Mouse (Mus musculus): ENCODE measurements at regions not wholly inside any gene's neighbourhood (a gene's known extent, or its start where the extent isn't known, plus 50 kb on each side); places are given as distances from the start of the nearest gene placed in this dataset.

DNA sequence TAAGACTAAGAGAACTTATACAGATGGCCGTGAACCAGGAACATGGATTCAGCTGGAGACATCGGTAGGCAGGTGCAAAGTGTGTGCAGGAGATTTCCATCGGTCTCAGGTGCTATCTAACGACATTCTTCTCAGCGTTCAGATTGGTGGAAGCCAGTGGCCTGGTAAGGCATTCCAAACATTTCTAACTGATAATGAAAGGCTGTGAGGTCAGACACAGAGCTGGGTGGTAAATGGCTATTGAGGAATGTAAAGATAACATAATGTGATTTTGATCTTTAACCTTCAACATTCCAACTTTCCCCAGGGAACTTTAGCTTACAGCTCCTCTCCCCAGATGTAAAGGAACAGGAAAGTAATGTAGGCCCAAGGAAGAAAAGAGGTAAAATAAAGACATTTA, 151.2 kb upstream of the Xylt1 start:
- DNase-seq (ENCODE audit: extremely low read depth, low read depth, low spot score) = no peak

DNA sequence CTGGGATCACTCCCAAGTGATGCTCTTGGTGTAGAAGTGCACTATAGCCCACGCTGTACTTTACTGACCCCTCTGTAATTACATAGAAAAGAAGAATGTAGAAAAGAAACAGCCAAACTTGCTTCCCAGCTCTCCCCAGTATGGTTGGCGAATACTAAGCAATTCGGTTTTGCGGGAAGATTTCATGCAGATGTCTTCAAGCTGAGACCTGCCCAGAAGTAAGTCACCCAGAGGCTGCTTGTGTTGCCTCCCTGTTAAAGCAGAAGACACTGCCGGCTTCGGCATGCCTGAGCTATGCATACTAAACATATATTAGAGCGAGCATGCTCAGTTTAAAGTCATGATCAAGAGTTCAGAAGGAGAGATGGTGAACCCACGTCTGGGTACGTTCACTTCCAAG, 124.0 kb upstream of the Xylt1 start:
- peak; percentile 19 for DNase-seq (ENCODE audit: extremely low read depth, low read depth, low spot score)

DNA sequence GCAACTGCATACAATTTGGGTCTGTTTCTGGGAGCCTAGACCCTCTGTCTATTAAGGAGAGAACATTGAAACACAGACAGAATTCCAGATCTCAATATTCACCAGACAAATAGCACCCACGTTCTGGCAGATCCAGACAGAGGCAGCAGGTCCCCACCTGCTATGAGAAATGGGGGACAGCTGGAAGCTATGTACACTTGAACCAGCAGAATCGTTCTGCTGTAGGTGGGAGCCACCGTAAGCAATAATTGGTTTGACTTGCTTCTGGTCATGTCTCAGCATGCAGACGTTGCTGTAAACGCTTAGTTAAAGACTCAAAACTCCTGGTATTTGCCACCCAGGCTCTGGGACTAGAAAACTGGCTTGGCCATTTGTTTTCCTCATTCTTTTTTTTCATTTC, 122.2 kb upstream of the Xylt1 start:
- DNase-seq (ENCODE audit: extremely low read depth, low read depth, low spot score) = no peak

GRCm38 (mm10) chr7:117259151-117259550, 121.6 kb upstream of the Xylt1 start:
- DNase-seq (ENCODE audit: extremely low read depth, low read depth, low spot score) = no peak

GRCm38 (mm10) chr7:117259674-117260294, 121.0 kb upstream of the Xylt1 start:
- DNase-seq (ENCODE audit: extremely low read depth, low read depth, low spot score) = no peak

DNA sequence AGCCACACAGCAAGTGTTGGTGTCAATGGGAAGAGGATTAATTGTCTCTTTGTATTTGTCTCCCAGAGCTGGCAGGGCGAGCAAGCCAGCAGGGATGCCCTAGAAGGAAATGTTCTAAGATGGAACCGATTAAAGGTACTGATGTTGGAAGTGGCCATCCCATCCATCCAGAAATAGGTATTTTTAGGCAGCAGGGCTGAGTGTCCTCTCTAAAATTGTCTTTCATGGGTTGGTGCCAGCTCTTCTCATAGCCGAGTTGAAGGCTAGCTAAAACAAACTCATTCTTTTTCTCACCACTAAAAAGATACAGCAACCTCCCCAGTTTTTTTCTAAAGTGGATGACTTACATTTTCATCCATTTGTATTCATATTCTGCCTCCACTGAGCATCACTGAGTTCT, 120.2 kb upstream of the Xylt1 start:
- DNase-seq (ENCODE audit: extremely low read depth, low read depth, low spot score) = no peak

- no peak for DNase-seq (ENCODE audit: extremely low read depth, low read depth, low spot score)
Measured at GRCm38 (mm10) chr7:117263126-117263525, 117.7 kb upstream of the Xylt1 start.

GRCm38 (mm10) chr7:117264341-117264740, 116.4 kb upstream of the Xylt1 start:
- DNase-seq (ENCODE audit: extremely low read depth, low read depth, low spot score) = no peak

GRCm38 (mm10) chr7:117268096-117268495, 112.7 kb upstream of the Xylt1 start:
- no peak for DNase-seq (ENCODE audit: extremely low read depth, low read depth, low spot score)

GRCm38 (mm10) chr7:117269263-117269897, 111.4 kb upstream of the Xylt1 start:
- no peak for DNase-seq (ENCODE audit: extremely low read depth, low read depth, low spot score)

DNA sequence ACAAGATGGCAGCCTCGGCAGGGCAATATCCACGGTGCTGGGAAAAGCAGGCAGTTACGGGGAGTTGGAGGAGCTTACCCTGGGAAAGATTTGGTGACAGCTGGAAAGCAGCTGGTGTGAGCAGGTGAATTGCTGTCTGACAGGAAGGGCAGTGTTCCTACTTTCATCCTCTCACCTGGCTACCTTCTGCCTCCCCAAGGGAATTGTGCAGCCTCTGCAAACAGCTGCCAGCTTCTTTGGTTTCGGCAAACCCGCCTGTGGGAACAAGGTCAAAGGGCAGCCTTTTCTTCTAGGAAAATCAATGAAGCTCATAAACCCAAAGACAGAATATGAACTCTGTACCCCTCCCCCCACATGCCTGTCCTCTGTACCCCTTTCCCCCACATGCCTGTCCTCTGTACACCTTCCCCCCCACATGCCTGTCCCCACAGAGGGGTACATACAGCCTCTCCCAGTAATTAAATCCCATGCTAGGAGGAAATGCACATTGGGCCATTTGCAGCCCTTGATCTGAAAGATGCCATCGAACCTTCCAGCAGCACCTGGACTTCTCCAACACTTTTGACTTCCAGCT, 102.3 kb upstream of the Xylt1 start:
- DNase-seq (ENCODE audit: extremely low read depth, low read depth, low spot score) = no peak

- no peak for DNase-seq (ENCODE audit: extremely low read depth, low read depth, low spot score)
Measured at GRCm38 (mm10) chr7:117282194-117282593, 98.6 kb upstream of the Xylt1 start.

GRCm38 (mm10) chr7:117285206-117285605, 95.6 kb upstream of the Xylt1 start:
- no peak for DNase-seq (ENCODE audit: extremely low read depth, low read depth, low spot score)

DNA sequence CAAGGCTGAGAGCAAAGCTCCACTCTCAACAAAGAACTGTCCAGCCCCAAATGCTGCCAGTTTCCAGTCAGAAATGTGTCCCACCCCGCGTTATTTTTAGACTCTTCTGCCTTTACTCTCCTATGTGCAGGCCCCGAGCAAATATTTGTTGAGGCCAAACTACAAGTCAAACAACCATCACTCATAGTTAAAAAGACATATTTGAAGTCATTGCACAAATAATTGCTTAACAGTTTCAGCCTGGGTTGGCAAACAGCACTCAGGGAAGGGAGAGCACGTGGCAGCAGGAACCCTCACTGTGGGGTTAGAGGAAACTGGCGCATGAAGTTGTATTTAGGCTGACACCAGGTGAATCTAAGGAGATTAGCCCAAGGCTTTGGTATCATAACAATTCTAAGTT, 94.8 kb upstream of the Xylt1 start:
- DNase-seq (ENCODE audit: extremely low read depth, low read depth, low spot score) = peak; percentile 74

DNA sequence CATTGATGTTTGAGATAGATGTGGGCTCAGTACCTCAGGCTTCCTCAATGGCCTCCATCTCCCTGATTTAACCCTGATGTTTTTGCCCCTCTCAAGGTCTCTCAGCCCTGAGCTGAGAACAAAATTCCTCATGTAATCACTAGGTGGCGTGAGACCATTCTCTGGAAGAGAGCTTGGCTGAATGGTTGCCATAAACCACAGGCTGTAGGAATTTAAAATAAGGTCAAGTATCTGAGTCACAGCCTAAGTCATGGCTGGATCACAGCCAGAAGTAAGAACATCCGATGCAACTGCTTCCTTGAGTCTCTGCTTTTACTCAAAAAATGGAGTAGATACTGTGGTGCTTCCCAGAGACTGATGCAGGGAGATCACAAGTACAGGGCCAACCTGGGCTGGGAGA, 77.1 kb upstream of the Xylt1 start:
- no peak for DNase-seq (ENCODE audit: extremely low read depth, low read depth, low spot score)

DNA sequence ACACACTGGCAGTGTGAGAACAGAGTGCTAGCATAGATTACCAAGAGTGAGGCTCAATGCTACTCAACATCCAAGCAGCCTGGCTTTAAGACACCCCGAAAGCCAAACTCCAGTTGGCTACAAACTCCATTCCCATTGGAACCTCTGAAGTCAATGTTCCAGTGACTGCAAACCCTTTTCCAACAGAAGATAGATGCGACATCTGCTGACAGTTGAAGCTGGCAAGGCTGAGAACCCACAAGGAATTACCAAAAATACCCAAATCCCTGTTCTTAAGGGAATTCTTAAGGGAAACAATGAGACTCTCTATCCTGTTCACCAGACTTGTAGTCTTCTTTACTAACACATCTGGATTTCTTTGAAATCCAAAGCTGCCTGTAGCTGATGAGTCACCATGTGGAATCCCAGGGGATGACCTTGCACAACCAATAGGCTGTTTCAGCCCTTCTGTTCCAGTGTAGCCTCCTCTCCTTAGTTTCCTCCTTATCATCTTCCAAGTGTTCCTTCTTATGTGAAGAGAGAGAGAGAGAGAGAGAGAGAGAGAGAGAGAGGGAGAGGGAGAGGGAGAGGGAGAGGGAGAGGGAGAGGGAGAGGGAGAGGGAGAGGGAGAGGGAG, 70.1 kb upstream of the Xylt1 start:
- no peak for DNase-seq (ENCODE audit: extremely low read depth, low read depth, low spot score)

DNA sequence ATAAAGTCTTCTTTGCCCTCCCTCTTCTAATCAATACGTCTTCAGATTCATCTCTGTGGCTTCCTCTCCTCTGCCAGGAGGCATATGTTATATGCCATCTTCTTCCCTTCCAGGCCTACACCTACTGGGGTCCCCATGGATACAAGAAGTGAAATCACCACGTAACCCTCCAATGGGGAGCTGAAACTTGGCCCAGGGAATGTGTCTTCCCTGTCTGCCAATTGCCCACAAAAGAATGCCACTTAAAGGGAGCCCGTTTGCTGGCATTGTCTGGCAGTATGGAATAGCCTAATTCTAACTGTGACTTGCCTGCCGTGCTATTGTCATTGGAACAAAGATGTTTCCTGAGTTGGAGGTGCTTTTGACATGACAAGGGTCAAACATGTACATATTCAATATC, 69.5 kb upstream of the Xylt1 start:
- DNase-seq (ENCODE audit: extremely low read depth, low read depth, low spot score) = no peak

- DNase-seq (ENCODE audit: extremely low read depth, low read depth, low spot score) = peak; percentile 75
Measured at GRCm38 (mm10) chr7:117316126-117316805, 64.5 kb upstream of the Xylt1 start.

GRCm38 (mm10) chr7:117317362-117317761, 63.4 kb upstream of the Xylt1 start:
- no peak for DNase-seq (ENCODE audit: extremely low read depth, low read depth, low spot score)

DNA sequence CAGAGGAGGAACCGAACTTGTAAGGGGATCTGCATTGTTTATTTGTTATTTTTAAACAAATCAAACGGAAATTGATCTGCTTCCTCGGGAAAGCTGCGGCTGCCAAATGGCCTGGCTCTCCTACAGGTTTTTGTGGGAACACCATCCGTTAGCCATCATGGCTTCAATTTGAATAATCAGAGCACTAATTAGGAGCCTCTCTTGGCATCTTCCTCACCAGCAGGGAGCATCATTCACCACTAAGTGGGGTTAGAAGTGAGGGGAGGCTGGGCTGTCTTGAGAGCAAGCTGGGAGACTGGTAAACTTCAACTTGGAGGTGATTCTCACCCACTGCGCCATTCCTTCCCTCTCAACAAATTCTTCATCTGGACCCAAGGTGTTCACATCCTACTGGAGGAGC, 60.2 kb upstream of the Xylt1 start:
- no peak for DNase-seq (ENCODE audit: extremely low read depth, low read depth, low spot score)

Measured in fat pad, adult 2 months (tissue).